Mouse (Mus musculus): ENCODE results near the gene Fam122b. TPM values are rescaled to one million over a fixed set of nuclear protein-coding genes. Genes with fewer than 3 reads are reported as not detected.

The Fam122b gene
- total RNA-seq, 1 experiment from 2014 or later: 5.0 TPM

GRCm38 (mm10) chrX:53209431-53209830, 60.2 kb downstream of the Fam122b start:
- ATAC-seq (ENCODE audit: extremely low read depth, insufficient number of reproducible peaks, low FRiP score, poor library complexity, severe bottlenecking): no peak

GRCm38 (mm10) chrX:53204690-53205311, 64.8 kb downstream of the Fam122b start:
- ATAC-seq (ENCODE audit: extremely low read depth, insufficient number of reproducible peaks, low FRiP score, poor library complexity, severe bottlenecking): no peak

GRCm38 (mm10) chrX:53201616-53202015, 68.0 kb downstream of the Fam122b start:
- no peak for ATAC-seq (ENCODE audit: extremely low read depth, insufficient number of reproducible peaks, low FRiP score, poor library complexity, severe bottlenecking)

GRCm38 (mm10) chrX:53197681-53198080, 71.9 kb downstream of the Fam122b start:
- ATAC-seq (ENCODE audit: extremely low read depth, insufficient number of reproducible peaks, low FRiP score, poor library complexity, severe bottlenecking): no peak

- no peak for ATAC-seq (ENCODE audit: extremely low read depth, insufficient number of reproducible peaks, low FRiP score, poor library complexity, severe bottlenecking)
Observed at GRCm38 (mm10) chrX:53196392-53196791, 73.2 kb downstream of the Fam122b start.

Other genes with a start within 250 kb of the Fam122b start
- gene Plac1, start 29.7 kb downstream of the Fam122b start, total RNA-seq (2017): not detected in 2 replicates
- not detected in 2 replicates for gene Fam122c, start 3.6 kb upstream of the Fam122b start, total RNA-seq (2017)
- gene Mospd1, start 100.7 kb upstream of the Fam122b start, total RNA-seq (2017): 21.1 and 22.2 TPM in 2 replicates
- not detected in 2 replicates for gene Etd, start 165.1 kb upstream of the Fam122b start, total RNA-seq (2017)

All from neutrophil, adult 5-6 weeks (primary cell).